Mouse (Mus musculus): ENCODE results near the gene Reck.

- no peak for TF ChIP-seq CTCF (IDR thresholded peaks at IDR 0.05; ENCODE audit: insufficient read depth, low read length)
- no peak for TF ChIP-seq POLR2A (IDR thresholded peaks at IDR 0.05; ENCODE audit: borderline replicate concordance, extremely low read depth, low read depth, low read length)
These were observed 24.1 kb upstream of the Reck start, which contains the start of gene Olfr155 for GRCm38 (mm10) chr4:43851265-43851664.

Data from lung, adult 2 months (tissue).